Mouse (Mus musculus): Measurements from ENCODE around the gene Galk1. TPM values are rescaled to one million over a fixed set of nuclear protein-coding genes. Genes with fewer than 3 reads are reported as not detected.

Gene Galk1
- polyA plus RNA-seq, 1 experiment from 2014 or later = 189 TPM

DNA sequence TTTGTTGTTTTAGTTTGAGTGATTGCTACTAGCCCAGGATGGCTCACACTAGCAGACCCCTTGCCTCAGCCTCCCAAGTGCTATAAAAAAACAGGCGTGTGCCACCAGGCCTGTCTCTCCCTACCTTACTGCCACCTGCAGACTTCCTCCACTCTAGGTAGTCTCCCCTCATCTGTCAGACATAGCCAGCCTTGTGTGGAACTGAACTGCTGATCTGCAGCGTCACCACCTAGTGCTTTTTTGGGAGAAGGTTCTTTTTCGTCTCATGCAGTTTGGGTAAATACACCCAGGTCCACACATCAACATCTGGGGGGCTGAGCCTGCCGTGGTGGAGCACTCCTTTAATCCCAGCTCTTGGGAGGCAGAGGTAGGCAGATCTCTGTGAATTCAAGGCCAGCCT is 15.5 kb downstream of the Galk1 start:
- ATAC-seq (ENCODE audit: insufficient number of reproducible peaks, insufficient read depth, low FRiP score, low TSS enrichment, low read depth) = no peak
- peaks cover 5% of the 10 kb centered on the region; the same call in 1 of the 2 replicates for H3K27me3 ChIP-seq
- H3K4me2 ChIP-seq = no peak overlapping the region
- WGBS = 78% methylated on average over 4 of the region's 4 CpGs
- H3K9ac ChIP-seq = no peak overlapping the region
- no peaks in the 10 kb centered on the region for H3K36me3 ChIP-seq
- H3K4me3 ChIP-seq = no peak overlapping the region
- no peak overlapping the region for H3K27ac ChIP-seq
- no peaks in the 10 kb centered on the region for H3K9me3 ChIP-seq
- H3K4me1 ChIP-seq = peaks cover 11% of the 10 kb centered on the region; the same call in 1 of the 2 replicates

DNA sequence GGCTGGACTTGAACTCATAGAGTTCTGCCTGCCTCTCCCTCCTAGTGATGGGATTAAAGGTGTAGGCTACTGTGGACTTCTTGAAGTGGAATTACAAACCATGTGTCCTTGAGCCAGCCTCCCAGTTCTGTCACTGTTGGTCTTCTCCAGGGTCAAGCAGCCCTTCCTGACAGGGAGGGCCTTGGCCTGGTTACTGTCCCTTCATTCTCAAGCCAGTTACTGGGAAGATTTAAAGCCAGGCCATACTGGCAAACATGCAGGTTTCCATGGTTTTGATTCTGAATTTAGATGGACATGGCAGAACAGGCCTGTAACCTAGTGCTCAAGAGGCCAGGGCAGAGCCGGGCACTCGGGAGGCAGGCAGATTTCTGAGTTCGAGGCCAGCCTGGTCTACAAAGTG is 17.3 kb downstream of the Galk1 start:
- Histone ChIP-seq H3K9me3 (no peaks in the 10 kb centered on the region), H3K36me3 (no peaks in the 10 kb centered on the region), H3K9ac (no peak overlapping the region), H3K4me3 (no peak overlapping the region), H3K4me2 (no peak overlapping the region), H3K4me1 (peaks cover 5% of the 10 kb centered on the region; the same call in 1 of the 2 replicates), H3K27me3 (peaks cover 2% of the 10 kb centered on the region; the same call in 1 of the 2 replicates), H3K27ac (no peak overlapping the region)
- 93% methylated on average over 3 of the region's 3 CpGs for WGBS
- ATAC-seq (ENCODE audit: insufficient number of reproducible peaks, insufficient read depth, low FRiP score, low TSS enrichment, low read depth) = no peak

DNA sequence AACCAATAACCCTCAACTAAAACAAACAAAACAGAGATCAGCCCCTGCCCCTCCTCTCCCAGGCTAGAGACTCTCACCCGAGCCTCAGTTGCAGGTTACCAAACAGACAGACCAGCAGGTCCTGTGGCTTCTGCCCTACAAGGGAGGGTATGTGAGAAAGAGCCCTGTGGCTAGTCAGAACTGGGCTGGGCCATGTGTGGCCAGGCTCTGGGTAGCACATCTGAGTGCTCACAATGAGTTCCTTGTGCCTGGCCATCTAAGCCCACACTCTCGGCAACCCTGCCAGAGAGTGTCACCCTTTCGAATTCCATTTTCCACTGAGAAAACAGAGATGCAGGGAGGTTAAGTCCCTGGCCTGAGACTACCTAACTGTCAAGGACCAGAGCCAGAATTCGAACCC is 20.4 kb downstream of the Galk1 start:
- Histone ChIP-seq H3K27me3 (peaks cover 4% of the 10 kb centered on the region; the same call in 1 of the 2 replicates), H3K9ac (no peak overlapping the region), H3K4me2 (no peak overlapping the region), H3K9me3 (no peaks in the 10 kb centered on the region), H3K4me3 (no peak overlapping the region), H3K4me1 (no peaks in the 10 kb centered on the region; the same call in 1 of the 2 replicates), H3K27ac (no peak overlapping the region), H3K36me3 (no peaks in the 10 kb centered on the region)
- 46% methylated on average over 4 of the region's 4 CpGs for WGBS
- no peak for ATAC-seq (ENCODE audit: insufficient number of reproducible peaks, insufficient read depth, low FRiP score, low TSS enrichment, low read depth)

DNA sequence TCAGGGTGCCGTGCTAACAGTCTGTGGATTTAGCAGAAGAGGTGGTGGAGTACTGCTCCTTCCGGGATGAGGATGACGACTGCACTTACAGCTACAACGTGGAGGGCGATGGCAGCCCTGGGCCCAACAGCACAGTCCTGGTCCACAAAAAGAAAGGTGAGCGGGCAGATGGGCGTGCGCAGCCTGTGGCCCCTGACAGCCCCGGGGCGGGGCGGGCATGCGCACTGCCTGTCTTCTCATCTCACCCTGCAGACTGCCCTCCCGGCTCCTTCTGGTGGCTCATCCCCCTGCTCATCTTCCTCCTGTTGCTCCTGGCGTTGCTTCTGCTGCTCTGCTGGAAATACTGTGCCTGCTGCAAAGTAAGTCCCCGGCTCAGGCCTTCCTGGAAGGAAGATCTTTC is 22.8 kb downstream of the Galk1 start:
- Histone ChIP-seq H3K4me2 (peak overlapping the region; percentile 39), H3K9me3 (no peaks in the 10 kb centered on the region), H3K36me3 (no peaks in the 10 kb centered on the region), H3K9ac (peak overlapping the region; percentile 55; the same call in 1 of the 2 replicates), H3K27me3 (peaks cover 4% of the 10 kb centered on the region; the same call in 1 of the 2 replicates), H3K4me3 (peak overlapping the region; percentile 17), H3K4me1 (no peaks in the 10 kb centered on the region; the same call in 1 of the 2 replicates), H3K27ac (no peak overlapping the region)
- 30% methylated on average over 15 of the region's 15 CpGs for WGBS
- ATAC-seq (ENCODE audit: insufficient number of reproducible peaks, insufficient read depth, low FRiP score, low TSS enrichment, low read depth) = no peak

DNA sequence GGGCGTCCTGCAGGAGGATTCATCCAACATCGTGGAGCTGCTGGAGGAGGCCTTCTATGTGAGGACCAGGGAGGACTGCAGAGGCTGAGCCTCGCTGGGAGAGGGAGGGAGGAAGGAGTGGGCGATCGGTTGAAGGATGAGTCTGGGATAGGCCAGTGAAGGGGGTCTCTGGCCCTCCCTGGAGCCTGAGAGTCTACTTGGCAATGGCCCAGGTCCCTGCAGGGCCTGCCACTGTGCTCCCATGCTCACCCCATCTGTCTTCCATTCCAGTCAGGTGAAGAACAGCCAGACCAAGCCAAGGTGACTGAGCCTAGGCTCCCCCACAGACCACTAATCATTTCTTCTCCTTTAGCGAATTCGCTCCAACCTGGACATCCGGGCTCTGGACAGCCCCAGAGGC is 29.2 kb downstream of the Galk1 start:
- Histone ChIP-seq H3K36me3 (no peaks in the 10 kb centered on the region), H3K4me3 (no peak overlapping the region), H3K27ac (no peak overlapping the region), H3K4me2 (no peak overlapping the region), H3K4me1 (no peaks in the 10 kb centered on the region), H3K9ac (no peak overlapping the region), H3K9me3 (no peaks in the 10 kb centered on the region), H3K27me3 (no peaks in the 10 kb centered on the region)
- 84% methylated on average over 8 of the region's 8 CpGs for WGBS
- no peak for ATAC-seq (ENCODE audit: insufficient number of reproducible peaks, insufficient read depth, low FRiP score, low TSS enrichment, low read depth)

DNA sequence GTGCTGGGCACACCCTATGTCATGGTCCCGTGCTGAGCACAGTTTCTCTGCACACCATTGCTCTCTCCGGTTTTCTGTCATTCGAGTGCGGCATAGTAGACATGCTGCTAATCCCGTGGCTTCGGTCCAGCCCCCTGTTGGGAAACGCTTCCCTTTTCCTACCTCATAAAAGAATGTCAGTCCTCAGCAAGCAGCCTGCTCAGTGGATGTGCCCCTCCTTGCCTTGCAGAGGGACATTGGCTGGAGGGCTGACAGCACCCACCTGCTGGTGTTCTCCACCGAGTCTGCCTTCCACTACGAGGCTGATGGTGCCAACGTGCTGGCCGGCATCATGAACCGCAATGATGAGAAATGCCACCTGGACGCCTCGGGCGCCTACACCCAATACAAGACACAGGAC is 30.0 kb downstream of the Galk1 start:
- no peak overlapping the region for H3K4me2 ChIP-seq
- no peak for ATAC-seq (ENCODE audit: insufficient number of reproducible peaks, insufficient read depth, low FRiP score, low TSS enrichment, low read depth)
- no peaks in the 10 kb centered on the region for H3K4me1 ChIP-seq
- no peaks in the 10 kb centered on the region for H3K36me3 ChIP-seq
- peaks cover 6% of the 10 kb centered on the region for H3K27me3 ChIP-seq
- no peak overlapping the region for H3K27ac ChIP-seq
- H3K4me3 ChIP-seq = no peak overlapping the region
- no peak overlapping the region for H3K9ac ChIP-seq
- 92% methylated on average over 15 of the region's 15 CpGs for WGBS
- H3K9me3 ChIP-seq = no peaks in the 10 kb centered on the region

DNA sequence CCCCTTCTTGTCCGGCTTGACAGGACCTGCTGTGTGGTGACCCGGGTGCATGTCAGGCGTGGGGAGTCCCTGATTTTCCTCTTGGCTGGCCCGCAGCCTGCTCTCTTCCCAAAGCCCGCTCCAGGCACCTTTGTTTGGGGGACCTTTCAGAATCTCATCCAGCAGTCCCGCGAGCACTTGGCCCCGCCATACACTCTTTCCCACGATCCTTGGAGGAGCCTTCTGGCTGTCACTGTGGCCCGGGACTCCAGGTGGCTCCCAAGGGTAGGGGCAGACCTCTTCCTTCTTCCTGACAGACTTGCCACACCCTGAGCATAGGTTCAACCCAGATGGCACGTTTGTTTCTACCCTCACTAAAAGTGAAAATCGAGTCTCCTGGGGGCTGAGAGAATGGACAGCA is 37.0 kb downstream of the Galk1 start:
- Histone ChIP-seq H3K4me3 (peak overlapping the region; percentile 50), H3K4me2 (peak overlapping the region; percentile 74), H3K36me3 (no peaks in the 10 kb centered on the region), H3K27ac (no peak overlapping the region), H3K4me1 (peaks cover 13% of the 10 kb centered on the region), H3K9ac (peak overlapping the region; percentile 69), H3K27me3 (peaks cover 50% of the 10 kb centered on the region), H3K9me3 (no peaks in the 10 kb centered on the region)
- 27% methylated on average over 12 of the region's 12 CpGs for WGBS
- ATAC-seq (ENCODE audit: insufficient number of reproducible peaks, insufficient read depth, low FRiP score, low TSS enrichment, low read depth) = no peak

DNA sequence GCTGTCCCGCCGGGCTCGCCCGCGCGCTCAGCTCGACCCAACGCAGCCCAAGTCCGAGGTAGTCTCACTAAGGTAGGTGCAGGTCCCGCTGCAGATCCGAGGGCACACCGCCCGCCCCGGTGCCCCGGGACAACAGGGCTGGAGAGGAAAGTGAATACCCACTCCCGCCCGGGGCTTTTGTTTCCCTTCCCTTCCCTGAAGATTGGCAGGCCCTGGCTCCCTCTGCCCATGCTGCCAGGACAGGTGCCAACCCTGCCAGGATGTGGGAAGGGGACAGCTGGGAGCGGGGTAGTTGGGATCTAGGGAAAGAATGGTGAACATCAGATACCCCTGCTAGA is 37.5 kb downstream of the Galk1 start:
- Histone ChIP-seq H3K4me3 (peak overlapping the region; percentile 50), H3K27ac (peak overlapping the region; percentile 11; the same call in 1 of the 2 replicates), H3K27me3 (peaks cover 50% of the 10 kb centered on the region), H3K9ac (peak overlapping the region; percentile 69), H3K36me3 (no peaks in the 10 kb centered on the region), H3K9me3 (no peaks in the 10 kb centered on the region), H3K4me2 (peak overlapping the region; percentile 74), H3K4me1 (peaks cover 18% of the 10 kb centered on the region)
- ATAC-seq (ENCODE audit: insufficient number of reproducible peaks, insufficient read depth, low FRiP score, low TSS enrichment, low read depth) = peak; percentile 34; the same call in 1 of the 2 replicates
- 3% methylated on average over 18 of the region's 18 CpGs for WGBS

DNA sequence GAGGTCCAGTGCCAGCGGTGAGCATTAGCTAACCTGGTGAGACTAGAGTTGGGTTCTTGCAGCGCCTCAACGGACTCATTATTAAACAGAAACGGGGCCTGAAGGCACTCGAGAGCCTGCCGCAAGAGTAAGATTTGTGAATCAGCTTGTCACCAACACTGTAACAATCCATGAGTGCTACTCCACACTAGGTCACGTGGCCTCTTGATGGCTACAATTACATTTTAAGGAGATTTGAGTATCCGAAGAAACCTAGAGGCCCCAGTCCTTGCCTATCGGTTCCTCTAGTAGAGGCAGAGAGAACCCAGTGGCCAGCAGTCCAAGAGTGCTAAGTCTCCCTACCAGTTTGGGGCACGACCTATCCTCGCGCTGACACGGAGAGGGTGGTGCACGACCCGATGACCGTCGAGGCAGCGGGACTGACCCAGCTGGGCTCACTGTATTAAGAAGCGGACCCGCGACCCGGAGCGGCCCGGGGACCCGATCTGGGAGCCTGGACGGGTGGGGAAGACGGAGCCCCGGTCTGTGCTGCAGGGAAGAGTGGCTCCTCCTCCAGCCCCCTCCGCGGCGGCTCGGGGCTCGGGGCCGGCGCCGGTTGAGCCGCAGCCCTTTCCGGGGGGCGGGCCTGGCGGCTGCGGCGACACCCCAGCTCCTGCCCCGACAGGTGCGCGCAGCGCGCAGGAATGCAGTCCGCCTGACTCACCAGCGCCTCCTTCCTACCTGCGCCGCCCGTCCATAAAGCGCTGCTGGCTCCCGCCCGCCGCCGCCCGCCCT is 38.0 kb downstream of the Galk1 start, which contains the start of gene Itgb4:
Gene Itgb4 (plus strand): TSS at position 401 of the 774 bp plus-strand sequence.
- Histone ChIP-seq H3K9me3 (no peaks in the 10 kb centered on the region), H3K36me3 (no peaks in the 10 kb centered on the region), H3K27me3 (peaks cover 50% of the 10 kb centered on the region), H3K4me3 (peak within 1 kb of the TSS; percentile 50), H3K27ac (peak within 1 kb of the TSS; percentile 11; the same call in 1 of the 2 replicates), H3K4me2 (peak within 1 kb of the TSS; percentile 74), H3K9ac (peak within 1 kb of the TSS; percentile 69), H3K4me1 (peaks cover 24% of the 10 kb centered on the region)
- 10% methylated on average over 48 of the region's 58 CpGs for WGBS
- peak; percentile 75 for ATAC-seq (ENCODE audit: insufficient number of reproducible peaks, insufficient read depth, low FRiP score, low TSS enrichment, low read depth)

DNA sequence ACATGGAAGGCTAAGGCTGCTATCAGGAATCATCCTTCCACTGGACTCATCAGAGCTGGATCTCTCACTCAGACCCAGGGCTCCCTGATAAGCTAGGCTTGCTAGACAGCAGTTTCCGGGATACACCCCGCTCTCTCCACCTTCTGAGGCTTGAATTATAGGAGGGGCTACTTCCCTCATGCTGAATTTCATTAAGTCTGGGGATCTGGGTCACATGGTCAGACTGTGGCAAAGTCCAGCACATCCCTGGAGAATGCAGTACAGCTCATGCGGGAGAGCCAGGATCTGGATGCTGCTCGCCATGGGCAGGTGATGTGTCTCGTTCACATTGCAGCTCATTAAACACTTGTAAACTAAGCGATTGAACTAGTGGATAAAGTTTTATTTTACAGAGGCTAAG is 41.5 kb downstream of the Galk1 start:
- 72% methylated on average over 6 of the region's 6 CpGs for WGBS
- Histone ChIP-seq H3K4me2 (no peak overlapping the region), H3K27ac (no peak overlapping the region), H3K4me1 (peaks cover 24% of the 10 kb centered on the region), H3K9me3 (no peaks in the 10 kb centered on the region), H3K36me3 (peaks cover 11% of the 10 kb centered on the region), H3K9ac (no peak overlapping the region), H3K4me3 (no peak overlapping the region), H3K27me3 (peaks cover 29% of the 10 kb centered on the region)
- ATAC-seq (ENCODE audit: insufficient number of reproducible peaks, insufficient read depth, low FRiP score, low TSS enrichment, low read depth) = no peak

DNA sequence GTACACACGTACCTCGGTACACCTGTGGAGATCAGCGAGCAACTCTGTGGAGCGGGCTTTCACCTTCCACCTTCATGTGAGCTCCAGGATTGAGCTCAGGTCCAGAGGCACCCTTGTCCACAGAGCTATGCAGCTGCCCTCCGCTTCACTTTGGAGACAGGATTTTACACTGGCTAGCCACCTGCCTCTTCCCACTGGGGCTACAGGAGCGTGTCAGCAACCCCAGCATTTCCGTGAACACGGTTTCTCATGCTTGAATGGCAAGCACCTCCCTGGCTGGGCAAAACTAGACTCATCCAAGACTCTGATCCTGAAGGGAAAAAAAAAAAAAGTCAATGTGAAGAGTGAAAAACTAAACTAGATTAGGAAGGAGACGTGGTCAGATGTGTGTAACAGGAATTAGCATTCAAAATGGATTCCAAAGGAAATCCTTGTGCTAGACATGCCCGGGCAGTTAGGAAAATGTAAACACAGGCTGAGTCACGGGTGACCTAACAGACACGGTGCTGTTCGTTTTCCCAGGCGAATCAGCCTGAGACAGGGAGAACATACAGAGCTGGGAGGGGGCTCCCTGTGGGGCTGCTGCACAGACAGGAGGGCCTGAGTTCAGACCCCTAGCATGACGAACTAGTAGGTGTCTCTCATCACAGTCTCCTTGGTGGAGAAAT is 42.4 kb downstream of the Galk1 start:
- Histone ChIP-seq H3K4me1 (peaks cover 23% of the 10 kb centered on the region), H3K4me2 (no peak overlapping the region), H3K9ac (no peak overlapping the region), H3K27ac (peak overlapping the region; percentile 41), H3K36me3 (peaks cover 20% of the 10 kb centered on the region), H3K9me3 (no peaks in the 10 kb centered on the region), H3K27me3 (peaks cover 20% of the 10 kb centered on the region), H3K4me3 (no peak overlapping the region)
- 57% methylated on average over 15 of the region's 15 CpGs for WGBS
- ATAC-seq (ENCODE audit: insufficient number of reproducible peaks, insufficient read depth, low FRiP score, low TSS enrichment, low read depth) = no peak
